Mouse (Mus musculus) bone marrow, adult 2 months (tissue): ENCODE measurements around the gene Dicer1. TPM values are rescaled to one million over a fixed set of nuclear protein-coding genes. Genes with fewer than 3 reads are reported as not detected.

Experiments used
- H3K27ac ChIP-seq: fragments of 200-500 bp; 2 replicates; pipeline ENCODE4 v1.5.1; 2012; ENCODE audit warnings: low read depth, mild to moderate bottlenecking, control low read depth, inconsistent platforms, low read length; ENCODE audit not compliant: control insufficient read depth, poor library complexity, insufficient read depth
- H3K4me1 ChIP-seq: fragments of 200-500 bp; 2 replicates; pipeline ENCODE4 v1.6.1; 2011; ENCODE audit warnings: low read length; ENCODE audit not compliant: control insufficient read depth, insufficient read depth
- H3K4me3 ChIP-seq: fragments of 200-500 bp; replicated peaks from 2 replicates; pipeline ENCODE3; 2011; ENCODE audit warnings: mild to moderate bottlenecking, low read depth, low read length, control low read depth; ENCODE audit not compliant: control insufficient read depth
- CTCF ChIP-seq: fragments of 200-500 bp; IDR thresholded peaks from 2 replicates; pipeline ENCODE4 v1.5.1; 2011; ENCODE audit warnings: low read length, control low read depth; ENCODE audit not compliant: control insufficient read depth, insufficient read depth
- POLR2A ChIP-seq: fragments of 200-500 bp; IDR thresholded peaks from 2 replicates; pipeline ENCODE4 v1.6.1; 2011; ENCODE audit warnings: low read depth, mild to moderate bottlenecking, control low read depth, low read length, borderline replicate concordance; ENCODE audit not compliant: control insufficient read depth
- WGBS: fragments of 180-500 bp; shearing (Covaris S2); methylation state at CpG from one replicate; pipeline ENCODE4 v1.1.7; 2018; 5-methylcytosine and 5-hydroxymethylcytosine counted together
- polyA plus RNA-seq: library from polyadenylated mRNA; stranded (reverse); fragments of >200 nt; gene quantifications from 2 replicates; pipeline ENCODE4 v1.2.4, GENCODE M21; 2011; ENCODE audit warnings: low replicate concordance; ENCODE audit not compliant: missing spikeins, insufficient read depth, insufficient read length

Dicer1 gene
- polyA plus RNA-seq, 1 experiment: 17.2 TPM

DNA sequence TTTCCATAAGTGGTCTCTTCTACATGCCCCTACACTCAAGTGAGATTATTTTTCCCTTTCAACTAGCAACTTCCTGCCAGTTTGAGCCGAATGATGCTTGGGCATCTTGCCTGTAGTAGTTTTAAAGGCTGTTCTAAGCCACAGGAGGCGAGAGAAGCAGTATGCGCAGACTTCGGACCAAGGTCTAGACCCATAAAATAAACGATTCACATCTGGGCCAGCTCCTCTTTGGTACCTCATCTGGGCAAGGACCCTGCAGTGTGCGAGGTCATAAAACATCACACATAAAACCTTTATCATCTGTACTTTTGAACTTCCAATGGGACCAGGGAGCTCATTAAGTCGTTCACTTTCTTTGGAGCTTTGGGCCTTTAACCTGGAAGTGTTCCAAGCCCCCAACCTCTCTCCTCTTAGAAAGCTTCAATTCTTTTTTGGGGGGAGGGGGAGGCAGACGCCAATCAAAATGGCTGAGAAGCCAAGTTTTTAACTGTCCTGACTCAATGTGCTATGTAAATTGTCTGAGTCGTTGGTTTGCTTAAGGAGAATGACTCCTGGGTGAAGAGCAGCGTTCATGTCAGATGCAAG lies 17.5 kb upstream of the Dicer1 start:
- no peak for TF ChIP-seq CTCF
- no peak for TF ChIP-seq POLR2A
- 69% methylated on average over 10 of the region's 10 CpGs for WGBS
- H3K4me3 ChIP-seq: no peak overlapping the region

DNA sequence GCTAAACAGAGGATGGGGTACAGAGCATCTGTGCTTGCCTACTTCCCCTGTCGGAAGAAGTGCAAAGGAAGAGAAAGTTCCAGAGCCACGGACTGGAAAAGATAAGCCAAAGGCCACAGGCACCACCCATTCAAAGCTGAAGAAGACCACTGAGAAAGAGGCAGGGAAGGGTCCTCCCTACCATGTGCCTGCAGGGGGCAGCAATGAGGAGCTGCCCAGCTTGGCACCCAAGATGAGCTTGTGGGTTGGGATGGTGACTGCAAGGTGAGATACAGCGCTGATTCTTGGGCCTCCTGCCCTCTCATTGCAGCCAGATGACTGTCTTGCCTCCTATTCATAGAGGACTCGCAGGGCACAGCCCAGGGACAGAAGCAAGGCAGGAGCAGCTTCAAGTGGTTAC lies 15.4 kb upstream of the Dicer1 start:
- H3K4me1 ChIP-seq: no peaks in the 10 kb centered on the region
- no peak overlapping the region for H3K27ac ChIP-seq
- H3K4me3 ChIP-seq: no peak overlapping the region
- WGBS: 56% methylated on average over 4 of the region's 4 CpGs
- no peak for TF ChIP-seq POLR2A
- TF ChIP-seq CTCF: peak; percentile 43; the same call in 1 of the 2 replicates

More for the DNA sequence above, 17.5 kb upstream of the Dicer1 start:
- Histone ChIP-seq H3K27ac (no peak overlapping the region), H3K4me1 (no peaks in the 10 kb centered on the region)

DNA sequence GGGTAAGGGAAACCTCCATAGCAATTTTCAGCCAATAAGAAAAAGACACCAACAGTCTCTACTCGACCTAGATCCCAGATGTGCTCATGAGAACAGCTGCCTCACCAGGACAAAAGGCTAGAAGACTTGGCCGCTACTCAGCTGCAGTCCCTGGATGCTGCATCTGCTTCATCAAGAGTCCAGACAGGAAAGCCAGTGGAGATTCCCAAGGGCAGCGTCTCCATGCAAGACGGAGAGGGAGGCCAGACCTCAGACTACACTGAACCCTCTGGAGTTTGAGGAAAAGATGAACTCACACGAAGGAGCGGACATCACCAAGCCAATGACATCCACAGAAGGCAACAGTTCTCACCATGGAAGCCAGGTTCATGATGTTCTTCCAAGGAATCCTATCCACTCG lies 14.0 kb upstream of the Dicer1 start:
- no peak overlapping the region for H3K4me3 ChIP-seq
- TF ChIP-seq CTCF (no peak), POLR2A (no peak)
- 72% methylated on average over 7 of the region's 7 CpGs for WGBS
- H3K27ac ChIP-seq: no peak overlapping the region
- H3K4me1 ChIP-seq: no peaks in the 10 kb centered on the region

- H3K4me3 ChIP-seq: no peak overlapping the region
- H3K27ac ChIP-seq: no peak overlapping the region
- no peak for TF ChIP-seq CTCF
- WGBS: 65% methylated on average over 5 of the region's 5 CpGs
- H3K4me1 ChIP-seq: no peaks in the 10 kb centered on the region
Measured at GRCm38 (mm10) chr12:104765116-104765515, 13.4 kb upstream of the Dicer1 start.

DNA sequence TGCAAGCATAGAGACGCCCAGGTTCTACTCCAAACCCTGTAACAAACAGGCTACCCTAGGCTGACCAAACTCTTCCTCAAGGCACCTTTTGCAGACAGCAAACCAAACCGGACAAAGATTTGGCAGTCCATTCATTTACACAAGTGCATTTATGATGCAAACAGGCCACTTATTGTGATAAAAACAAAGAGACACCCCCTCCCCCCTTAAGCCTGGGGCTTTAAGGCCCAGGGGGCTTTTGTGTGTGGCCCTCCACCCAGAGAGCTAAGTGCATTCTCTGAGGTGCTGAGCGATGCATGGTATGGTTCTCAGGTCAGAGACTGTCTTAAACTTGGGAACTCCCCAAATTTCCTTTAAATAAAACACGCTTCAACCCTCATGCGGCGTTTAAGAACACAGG lies 12.2 kb upstream of the Dicer1 start:
- TF ChIP-seq POLR2A: no peak
- no peak for TF ChIP-seq CTCF
- Histone ChIP-seq H3K27ac (no peak overlapping the region), H3K4me3 (no peak overlapping the region), H3K4me1 (no peaks in the 10 kb centered on the region)
- WGBS: 83% methylated on average over 6 of the region's 6 CpGs

GRCm38 (mm10) chr12:104761411-104761810 lies 9.7 kb upstream of the Dicer1 start:
- 81% methylated on average over 8 of the region's 8 CpGs for WGBS
- Histone ChIP-seq H3K27ac (no peak overlapping the region), H3K4me3 (no peak overlapping the region), H3K4me1 (no peaks in the 10 kb centered on the region)
- TF ChIP-seq POLR2A: no peak
- no peak for TF ChIP-seq CTCF

GRCm38 (mm10) chr12:104758066-104758465 lies 6.3 kb upstream of the Dicer1 start:
- WGBS: 77% methylated on average over 7 of the region's 7 CpGs
- Histone ChIP-seq H3K27ac (no peak overlapping the region), H3K4me1 (no peaks in the 10 kb centered on the region; the same call in 1 of the 2 replicates), H3K4me3 (no peak overlapping the region)
- no peak for TF ChIP-seq CTCF
- no peak for TF ChIP-seq POLR2A

- TF ChIP-seq CTCF (no peak), POLR2A (no peak)
- H3K27ac ChIP-seq: no peak overlapping the region
- no peak overlapping the region for H3K4me3 ChIP-seq
- WGBS: 68% methylated on average over 4 of the region's 4 CpGs
- H3K4me1 ChIP-seq: peaks cover 7% of the 10 kb centered on the region; the same call in 1 of the 2 replicates
Measured at GRCm38 (mm10) chr12:104753686-104754085, 1.9 kb upstream of the Dicer1 start.

GRCm38 (mm10) chr12:104751331-104751813 lies 380 bp downstream of the Dicer1 start:
- peak overlapping the region; percentile 65 for H3K4me3 ChIP-seq
- 2% methylated on average over 52 of the region's 52 CpGs for WGBS
- peak overlapping the region; percentile 77; the same call in 1 of the 2 replicates for H3K27ac ChIP-seq
- TF ChIP-seq CTCF (no peak), POLR2A (no peak)
- peaks cover 7% of the 10 kb centered on the region; the same call in 1 of the 2 replicates for H3K4me1 ChIP-seq
